Mouse (Mus musculus): ENCODE results near the gene Art4. TPM values are rescaled to one million over a fixed set of nuclear protein-coding genes. Genes with fewer than 3 reads are reported as not detected.

The Art4 gene
- polyA plus RNA-seq, 1 experiment from 2014 or later = 0.08 TPM

GRCm38 (mm10) chr6:136804705-136805408 lies 52.7 kb downstream of the Art4 start:
- Histone ChIP-seq H3K4me2 (peak overlapping the region; percentile 75), H3K4me1 (peaks cover 26% of the 10 kb centered on the region), H3K27me3 (no peaks in the 10 kb centered on the region), H3K9ac (peak overlapping the region; percentile 95), H3K9me3 (replicated peaks) (no peaks in the 10 kb centered on the region), H3K4me3 (peak overlapping the region; percentile 65), H3K36me3 (ENCODE audit: poor library complexity, severe bottlenecking) (no peaks in the 10 kb centered on the region), H3K27ac (peak overlapping the region; percentile 100)
- WGBS = 31% methylated on average over 9 of the region's 9 CpGs
- ATAC-seq = no peak

- peak; percentile 78 for ATAC-seq
- Histone ChIP-seq H3K27ac (peak within 1 kb of the TSS; percentile 100), H3K4me3 (peak within 1 kb of the TSS; percentile 65), H3K9me3 (replicated peaks) (no peaks in the 10 kb centered on the region), H3K4me2 (peak within 1 kb of the TSS; percentile 75), H3K36me3 (ENCODE audit: poor library complexity, severe bottlenecking) (no peaks in the 10 kb centered on the region), H3K4me1 (peaks cover 17% of the 10 kb centered on the region), H3K27me3 (no peaks in the 10 kb centered on the region), H3K9ac (peak within 1 kb of the TSS; percentile 95)
- WGBS = under 1% methylated on average over 50 of the region's 50 CpGs
Measured at GRCm38 (mm10) chr6:136803739-136804633, 53.5 kb downstream of the Art4 start, which contains the start of gene Hist4h4. Gene Hist4h4 (minus strand): TSS chr6:136804415.

- peak overlapping the region; percentile 75 for H3K4me2 ChIP-seq
- WGBS = 22% methylated on average over 12 of the region's 12 CpGs
- peak overlapping the region; percentile 95 for H3K9ac ChIP-seq
- H3K4me3 ChIP-seq = peak overlapping the region; percentile 65
- H3K4me1 ChIP-seq = peaks cover 13% of the 10 kb centered on the region
- no peaks in the 10 kb centered on the region for H3K36me3 ChIP-seq (ENCODE audit: poor library complexity, severe bottlenecking)
- no peak; the same call in 1 of the 2 replicates for ATAC-seq
- H3K27me3 ChIP-seq = no peaks in the 10 kb centered on the region
- H3K9me3 ChIP-seq (replicated peaks) = no peaks in the 10 kb centered on the region
- peak overlapping the region; percentile 100 for H3K27ac ChIP-seq
Measured at GRCm38 (mm10) chr6:136803093-136803738, 54.3 kb downstream of the Art4 start.

- WGBS = 87% methylated on average over 6 of the region's 6 CpGs
- Histone ChIP-seq H3K27me3 (no peaks in the 10 kb centered on the region), H3K4me3 (no peak overlapping the region), H3K27ac (no peak overlapping the region), H3K4me1 (peaks cover 13% of the 10 kb centered on the region), H3K4me2 (no peak overlapping the region), H3K9me3 (replicated peaks) (no peaks in the 10 kb centered on the region), H3K9ac (no peak overlapping the region), H3K36me3 (ENCODE audit: poor library complexity, severe bottlenecking) (no peaks in the 10 kb centered on the region)
- ATAC-seq = no peak
Measured at GRCm38 (mm10) chr6:136801274-136801673, 56.3 kb downstream of the Art4 start.

- ATAC-seq = no peak
- Histone ChIP-seq H3K4me2 (no peak overlapping the region), H3K4me1 (peaks cover 13% of the 10 kb centered on the region), H3K36me3 (ENCODE audit: poor library complexity, severe bottlenecking) (no peaks in the 10 kb centered on the region), H3K27ac (no peak overlapping the region), H3K9ac (no peak overlapping the region), H3K9me3 (replicated peaks) (no peaks in the 10 kb centered on the region), H3K4me3 (no peak overlapping the region), H3K27me3 (0 out of 2 replicates have a peak, but pooled peaks cover 3% of the 10 kb centered on the region)
- WGBS = 95% methylated on average over 8 of the region's 8 CpGs
Measured at GRCm38 (mm10) chr6:136800710-136801109, 56.8 kb downstream of the Art4 start.

Small RNA genes lying within 50 kb of the gene (microRNA-seq; reads per million reads assigned to microRNA genes)
- not detected for gene Gm44364

Other genes with a start within 250 kb of the Art4 start
- gene Plbd1, start 195.8 kb downstream of the Art4 start, polyA plus RNA-seq (2015; fragmentation: Nextera tagmentation; extraction: Ambion mirVana) = 0.28 and 0.33 TPM in 2 replicates
- gene Gucy2c, start 76.0 kb downstream of the Art4 start, polyA plus RNA-seq (2015; fragmentation: Nextera tagmentation; extraction: Ambion mirVana) = 0.13 TPM in 2 replicates
- gene Hist4h4, start 53.3 kb downstream of the Art4 start, polyA plus RNA-seq (2015; fragmentation: Nextera tagmentation; extraction: Ambion mirVana) = 0.97 and 1.2 TPM in 2 replicates
- 125 and 140 TPM in 2 replicates for gene H2afj, start 49.5 kb downstream of the Art4 start, polyA plus RNA-seq (2015; fragmentation: Nextera tagmentation; extraction: Ambion mirVana)
- 0.85 and 1.9 TPM in 2 replicates for gene BC049715, start 30.1 kb downstream of the Art4 start, polyA plus RNA-seq (2015; fragmentation: Nextera tagmentation; extraction: Ambion mirVana)
- gene Wbp11, start 29.5 kb downstream of the Art4 start, polyA plus RNA-seq (2015; fragmentation: Nextera tagmentation; extraction: Ambion mirVana) = 94.5 and 98.8 TPM in 2 replicates
- not detected in 2 replicates for gene Smco3, start 22.3 kb downstream of the Art4 start, polyA plus RNA-seq (2015; fragmentation: Nextera tagmentation; extraction: Ambion mirVana)
- 3.0 and 3.3 TPM in 2 replicates for gene Mgp, start 18.1 kb upstream of the Art4 start, polyA plus RNA-seq (2015; fragmentation: Nextera tagmentation; extraction: Ambion mirVana)
- 0.22 TPM in 1 of 2 replicates, not detected in the other for gene Erp27, start 64.4 kb upstream of the Art4 start, polyA plus RNA-seq (2015; fragmentation: Nextera tagmentation; extraction: Ambion mirVana)
- gene Pde6h, start 66.1 kb upstream of the Art4 start, polyA plus RNA-seq (2015; fragmentation: Nextera tagmentation; extraction: Ambion mirVana) = 0.03 TPM in 1 of 2 replicates, not detected in the other
- gene Arhgdib, start 84.2 kb upstream of the Art4 start, polyA plus RNA-seq (2015; fragmentation: Nextera tagmentation; extraction: Ambion mirVana) = 11.0 and 11.5 TPM in 2 replicates

Data from forebrain, embryonic 13.5 days (tissue).